In genomic region chr9:56503621-56504500, GRCm38 (mm10) we compare ENCODE assay signal across 13 mouse cellular contexts.
DNase-seq lines count a peak whose midpoint lies in the region; ATAC-seq and TF ChIP-seq lines count a peak whose summit lies in the region.
"Had no signal": no experiment of that assay in that cellular context is flagged by ENCODE, and none has a peak within 500 bp of the region (broad histone marks: within the 10 kb centered on the region; RNA-seq: fewer than 3 reads in every experiment).

No protein-coding gene starts in this region.

- WGBS in kidney, adult 2 months, result 62% methylated on average over 7 of the region's 7 CpGs
- WGBS in neural tube, embryonic 13.5 days, result 76% methylated on average over 7 of the region's 7 CpGs
- WGBS in neural tube, embryonic 15.5 days, result 76% methylated on average over 7 of the region's 7 CpGs
- 51% methylated on average over 7 of the region's 7 CpGs for WGBS in heart, embryonic 14.5 days
- 64% methylated on average over 7 of the region's 7 CpGs for WGBS in stomach, postnatal 0 days

- H3K9me3 ChIP-seq in neural tube, embryonic 13.5 days, result no peaks in the 10 kb centered on the region
- H3K9me3 ChIP-seq in neural tube, embryonic 15.5 days (replicated peaks), result no peaks in the 10 kb centered on the region
- no peaks in the 10 kb centered on the region for H3K9me3 ChIP-seq in heart, embryonic 14.5 days (ENCODE audit: control insufficient read depth, low read length)
- no peaks in the 10 kb centered on the region for H3K9me3 ChIP-seq in stomach, postnatal 0 days (ENCODE audit: control insufficient read depth, low read length)
- H3K9me3 ChIP-seq: forebrain, embryonic 10.5 days; neural tube, embryonic 12.5 days had no signal

- DNase-seq in kidney, adult 2 months, result peak; percentile 25
- no peak for DNase-seq in kidney, postnatal 10 days
- no peak for DNase-seq in stomach, postnatal 0 days (ENCODE audit: low spot score)
- DNase-seq in left cerebral cortex, adult 8-10 months (ENCODE audit: low spot score in 2 of 2), result no peak
- no peak for DNase-seq in spleen, postnatal 14 days (ENCODE audit: low spot score in 2 of 2)
- DNase-seq: cerebellum, postnatal 36 days; gastrocnemius, postnatal 36 days; kidney, adult 18-20 months had no signal

- H3K27me3 ChIP-seq in kidney, adult 2 months (replicated peaks; ENCODE audit: control insufficient read depth, insufficient read depth, low read length), result no peaks in the 10 kb centered on the region
- H3K27me3 ChIP-seq in neural tube, embryonic 13.5 days, result no peaks in the 10 kb centered on the region
- no peaks in the 10 kb centered on the region for H3K27me3 ChIP-seq in neural tube, embryonic 15.5 days (replicated peaks)
- H3K27me3 ChIP-seq in heart, embryonic 14.5 days (ENCODE audit: control insufficient read depth, insufficient read depth, low read length), result no peaks in the 10 kb centered on the region
- no peaks in the 10 kb centered on the region for H3K27me3 ChIP-seq in stomach, postnatal 0 days (ENCODE audit: control insufficient read depth, insufficient read depth, low read length)
- H3K27me3 ChIP-seq: neural tube, embryonic 12.5 days had no signal

- no peak overlapping the region for H3K9ac ChIP-seq in neural tube, embryonic 13.5 days
- no peak overlapping the region for H3K9ac ChIP-seq in neural tube, embryonic 15.5 days (replicated peaks)
- H3K9ac ChIP-seq in heart, embryonic 14.5 days (ENCODE audit: low read length), result no peak overlapping the region
- H3K9ac ChIP-seq in stomach, postnatal 0 days (ENCODE audit: low read length), result no peak overlapping the region
- H3K9ac ChIP-seq: neural tube, embryonic 12.5 days had no signal

- peak overlapping the region; percentile 74 for H3K27ac ChIP-seq in kidney, adult 2 months (ENCODE audit: insufficient read depth, low read depth, low read length)
- peak overlapping the region; percentile 68 for H3K27ac ChIP-seq in neural tube, embryonic 13.5 days (replicated peaks)
- H3K27ac ChIP-seq in neural tube, embryonic 15.5 days (replicated peaks), result no peak overlapping the region
- peak overlapping the region; percentile 61 to 98 for H3K27ac ChIP-seq in heart, embryonic 14.5 days (replicated peaks in 1 of 2; ENCODE audit: control insufficient read depth in 1 of 2, insufficient read depth in 1 of 2, low read depth in 2 of 2, low read length in 2 of 2)
- H3K27ac ChIP-seq in stomach, postnatal 0 days (replicated peaks), result peak overlapping the region; percentile 30; the same call in 1 of the 2 replicates
- H3K27ac ChIP-seq: forebrain, embryonic 10.5 days; neural tube, embryonic 12.5 days had no signal

- peaks cover 11% of the 10 kb centered on the region; the same call in 1 of the 2 replicates for H3K4me1 ChIP-seq in kidney, adult 2 months (ENCODE audit: control insufficient read depth, insufficient read depth, low read length)
- peaks cover 78% of the 10 kb centered on the region for H3K4me1 ChIP-seq in neural tube, embryonic 13.5 days (replicated peaks)
- peaks cover 69% of the 10 kb centered on the region for H3K4me1 ChIP-seq in neural tube, embryonic 15.5 days
- H3K4me1 ChIP-seq in heart, embryonic 14.5 days (ENCODE audit: control insufficient read depth in 2 of 2, insufficient read depth in 2 of 2, low read length in 2 of 2), result peaks cover 50 to 74% of the 10 kb centered on the region in 2 experiments
- H3K4me1 ChIP-seq in stomach, postnatal 0 days (replicated peaks; ENCODE audit: control insufficient read depth, insufficient read depth), result peaks cover 7% of the 10 kb centered on the region

- TF ChIP-seq CTCF in kidney, adult 2 months (conservative IDR thresholded peaks at IDR 0.05; ENCODE audit: insufficient read depth, insufficient read length, low read depth, low read length), result no peak
- no peak for TF ChIP-seq CTCF in stomach, postnatal 0 days (IDR thresholded peaks at IDR 0.05; ENCODE audit: low read depth)

- no peak for TF ChIP-seq EP300 in stomach, postnatal 0 days (optimal IDR thresholded peaks at IDR 0.05)

- no peak for ATAC-seq in neural tube, embryonic 13.5 days (ENCODE audit: low read depth)
- no peak for ATAC-seq in neural tube, embryonic 15.5 days (ENCODE audit: low FRiP score)
- no peak for ATAC-seq in heart, embryonic 14.5 days (ENCODE audit: insufficient number of reproducible peaks, insufficient read depth, low FRiP score, low read depth)
- no peak for ATAC-seq in stomach, postnatal 0 days (ENCODE audit: low FRiP score, low TSS enrichment)

- no peaks in the 10 kb centered on the region for H3K36me3 ChIP-seq in kidney, adult 2 months (ENCODE audit: control insufficient read depth, insufficient read depth, low read length)
- no peaks in the 10 kb centered on the region for H3K36me3 ChIP-seq in neural tube, embryonic 13.5 days
- H3K36me3 ChIP-seq in neural tube, embryonic 15.5 days, result no peaks in the 10 kb centered on the region
- no peaks in the 10 kb centered on the region for H3K36me3 ChIP-seq in heart, embryonic 14.5 days (ENCODE audit: control insufficient read depth, insufficient read depth, low read length)
- H3K36me3 ChIP-seq in stomach, postnatal 0 days (ENCODE audit: control insufficient read depth, insufficient read depth, low read length), result no peaks in the 10 kb centered on the region
- H3K36me3 ChIP-seq: forebrain, embryonic 10.5 days; neural tube, embryonic 12.5 days had no signal

- no peak overlapping the region for H3K4me2 ChIP-seq in neural tube, embryonic 13.5 days
- no peak overlapping the region for H3K4me2 ChIP-seq in neural tube, embryonic 15.5 days
- no peak overlapping the region for H3K4me2 ChIP-seq in heart, embryonic 14.5 days (ENCODE audit: low read length)
- no peak overlapping the region for H3K4me2 ChIP-seq in stomach, postnatal 0 days (replicated peaks; ENCODE audit: low read depth)

- TF ChIP-seq POLR2A in kidney, adult 2 months (IDR thresholded peaks at IDR 0.05; ENCODE audit: low read depth, low read length), result no peak

- H3K4me3 ChIP-seq in kidney, adult 2 months (ENCODE audit: insufficient read depth, low read depth, low read length), result no peak overlapping the region
- no peak overlapping the region for H3K4me3 ChIP-seq in neural tube, embryonic 13.5 days
- H3K4me3 ChIP-seq in neural tube, embryonic 15.5 days (replicated peaks), result no peak overlapping the region
- no peak overlapping the region for H3K4me3 ChIP-seq in heart, embryonic 14.5 days (ENCODE audit: control insufficient read depth in 1 of 2, insufficient read depth in 1 of 2, low read depth in 1 of 2, low read length in 2 of 2)
- H3K4me3 ChIP-seq in stomach, postnatal 0 days (ENCODE audit: low read depth, low read length), result no peak overlapping the region
- H3K4me3 ChIP-seq: forebrain, embryonic 10.5 days; neural tube, embryonic 12.5 days had no signal
